Mouse (Mus musculus) gastrocnemius, postnatal 25 days (tissue): ENCODE measurements around the gene Ttf2. TPM values are rescaled to one million over a fixed set of nuclear protein-coding genes. Genes with fewer than 3 reads are reported as not detected.

Source experiments
- DNase-seq: peaks from one replicate; pipeline ENCODE4 v3.0.0; 2022
- total RNA-seq, 2 experiments: library from RNA; stranded (reverse); gene quantifications; 1 replicate in 1 of 2; 2 replicates in 1 of 2; pipeline ENCODE4 v1.2.3; 2021

Ttf2 gene
- total RNA-seq, 2 experiments from 2014 or later: 3.8 to 4.8 TPM

DNA sequence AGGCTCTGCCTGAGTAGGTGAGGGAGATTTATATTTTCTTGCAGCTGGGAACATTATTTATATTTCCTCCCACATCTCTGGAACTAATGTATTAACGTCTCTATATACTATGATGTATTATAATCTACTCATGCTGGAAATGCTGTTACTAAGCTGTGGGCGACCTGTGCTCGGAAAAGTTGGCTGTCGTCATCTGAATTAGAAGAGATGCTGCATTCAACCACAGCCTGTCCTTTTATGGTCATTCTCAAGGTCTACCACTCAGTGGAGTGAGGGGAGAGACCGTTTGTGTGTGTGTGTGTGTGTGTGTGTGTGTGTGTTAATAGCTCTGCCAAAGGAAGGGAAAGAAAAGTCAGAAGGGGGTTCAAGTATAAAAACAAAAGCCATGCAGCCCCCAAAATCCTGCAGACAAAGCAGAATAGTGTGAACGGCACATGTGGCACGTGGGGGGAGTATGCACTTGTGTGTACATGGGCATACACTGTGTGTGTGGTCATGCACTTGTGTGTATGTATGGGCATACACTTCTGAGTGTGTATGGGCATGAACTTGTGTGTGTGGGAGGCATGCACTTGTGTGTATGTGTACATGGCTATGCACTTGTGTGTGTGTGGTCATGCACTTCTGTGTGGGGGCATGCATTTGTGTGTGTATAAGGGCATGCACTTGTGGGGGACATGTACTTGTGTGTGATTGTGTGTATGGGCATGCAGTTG, 57.8 kb downstream of the Ttf2 start:
- no peak for DNase-seq

GRCm38 (mm10) chr3:100911026-100911425, 58.4 kb downstream of the Ttf2 start:
- DNase-seq: no peak

GRCm38 (mm10) chr3:100910621-100911020, 58.8 kb downstream of the Ttf2 start:
- no peak for DNase-seq

GRCm38 (mm10) chr3:100908594-100908993, 60.9 kb downstream of the Ttf2 start:
- no peak for DNase-seq

GRCm38 (mm10) chr3:100906916-100907315, 62.5 kb downstream of the Ttf2 start:
- no peak for DNase-seq

GRCm38 (mm10) chr3:100906128-100906527, 63.3 kb downstream of the Ttf2 start:
- DNase-seq: no peak

DNA sequence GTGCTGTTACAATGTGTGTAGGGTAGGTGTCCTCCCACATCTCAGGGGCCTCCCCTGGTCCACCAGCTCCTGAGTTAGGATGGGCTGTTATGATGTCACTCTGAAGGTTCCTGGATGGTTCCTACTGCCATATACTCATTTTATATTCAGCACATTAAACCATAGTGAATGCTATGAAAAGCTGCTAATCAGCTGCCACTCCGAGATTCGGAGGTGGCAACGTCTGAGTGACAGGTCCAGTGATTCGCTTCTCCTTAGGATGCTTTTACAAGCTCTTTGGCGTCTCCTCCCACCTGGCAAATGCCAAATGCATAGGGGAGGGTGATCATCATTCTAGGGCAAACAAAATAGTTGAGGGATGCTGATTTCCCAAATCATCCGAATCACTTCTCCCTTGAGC, 74.0 kb downstream of the Ttf2 start:
- DNase-seq: no peak

- DNase-seq: no peak
These were observed 76.8 kb downstream of the Ttf2 start for GRCm38 (mm10) chr3:100892383-100893335.

- DNase-seq: no peak
These were observed 79.1 kb downstream of the Ttf2 start for GRCm38 (mm10) chr3:100890406-100890805.

- no peak for DNase-seq
These were observed 80.2 kb downstream of the Ttf2 start for GRCm38 (mm10) chr3:100889234-100889633.

Other genes with a start within 250 kb of the Ttf2 start
- under 1 TPM; 0.13 to 0.64 TPM for gene Vtcn1, start 144.2 kb downstream of the Ttf2 start, total RNA-seq
- 1 to 10 TPM; 3.9 to 6.0 TPM for gene Trim45, start 47.5 kb downstream of the Ttf2 start, total RNA-seq
- gene Cd101, start 59.9 kb upstream of the Ttf2 start, total RNA-seq: under 1 TPM; 0.13 to 0.20 TPM
- gene Ptgfrn, start 140.6 kb upstream of the Ttf2 start, total RNA-seq: 10 to 100 TPM; 14.9 to 17.0 TPM